Mouse (Mus musculus) right cerebral cortex, postnatal 10 days (tissue): ENCODE measurements around the gene Selenbp1.
"Not testable (repeated sequence)": the region's sequence is repeated elsewhere in the genome, so short reads cannot be mapped to it uniquely, and the experiment has no call there.

Experiments
- DNase-seq, 2 experiments: peaks; one replicate each; pipeline ENCODE4 v3.0.0; 2021; ENCODE audit warnings: low spot score in 2 of 2

Selenbp1 gene

DNA sequence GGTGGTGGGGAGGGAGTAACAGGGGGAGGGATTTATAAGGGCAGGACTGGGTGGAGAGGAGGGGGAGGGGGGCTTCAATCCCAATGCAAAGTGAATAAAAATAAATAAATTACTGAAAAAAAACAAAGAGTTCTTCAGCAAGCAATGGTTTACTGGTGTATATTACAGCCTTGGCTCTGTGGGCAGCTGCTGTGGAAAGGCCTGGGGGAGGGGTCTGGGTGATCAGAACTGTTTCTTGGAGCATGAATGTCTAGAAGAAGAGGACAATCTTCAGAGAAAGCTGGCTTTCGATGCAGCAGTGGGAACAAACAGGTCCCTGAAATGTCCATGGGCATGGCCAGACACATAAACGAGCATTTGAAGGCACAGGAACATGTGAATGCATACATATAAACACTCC, 577 bp upstream of the Selenbp1 start:
- DNase-seq, result not testable (repeated sequence)

DNA sequence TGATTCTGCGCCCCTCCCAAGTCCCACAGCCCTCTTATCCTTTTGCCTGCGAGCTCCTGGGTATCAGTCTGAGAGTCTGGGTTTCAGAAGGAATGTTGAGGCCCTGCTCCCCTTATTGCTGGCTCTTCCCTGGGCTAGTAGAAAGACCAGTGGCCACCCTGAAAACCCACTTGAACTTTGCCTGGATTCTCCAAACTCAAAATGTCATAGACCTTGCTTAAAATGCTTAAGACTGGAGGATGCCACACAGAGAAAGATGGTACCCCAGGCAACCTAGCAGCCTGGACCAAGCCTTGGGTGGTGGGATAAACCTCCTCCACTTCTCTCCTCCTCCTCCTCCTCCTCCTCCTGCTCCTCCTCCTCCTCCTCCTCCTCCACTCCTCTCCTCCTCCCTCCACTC, 748 bp downstream of the Selenbp1 start:
- DNase-seq, result not testable (repeated sequence)

DNA sequence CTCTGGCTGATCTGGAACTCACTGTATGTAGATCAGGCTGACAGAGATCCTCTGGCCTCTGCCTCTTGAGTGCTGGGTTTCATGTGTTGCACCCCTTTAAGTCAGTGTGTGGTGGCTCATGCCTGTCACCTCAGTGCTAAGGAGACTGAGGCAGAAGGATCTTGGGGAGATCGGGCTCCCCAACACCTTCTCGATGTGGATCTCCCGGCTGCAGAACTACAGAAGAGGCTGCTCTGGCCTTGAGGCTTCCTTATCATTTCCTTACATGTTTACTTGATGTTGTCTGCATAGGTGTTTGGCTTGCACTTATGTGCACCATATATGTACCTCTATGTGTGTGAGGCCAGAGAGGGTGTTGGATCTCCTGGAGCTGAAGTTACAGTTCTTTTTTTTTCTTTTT, 1.7 kb downstream of the Selenbp1 start:
- DNase-seq, result not testable (repeated sequence)

DNA sequence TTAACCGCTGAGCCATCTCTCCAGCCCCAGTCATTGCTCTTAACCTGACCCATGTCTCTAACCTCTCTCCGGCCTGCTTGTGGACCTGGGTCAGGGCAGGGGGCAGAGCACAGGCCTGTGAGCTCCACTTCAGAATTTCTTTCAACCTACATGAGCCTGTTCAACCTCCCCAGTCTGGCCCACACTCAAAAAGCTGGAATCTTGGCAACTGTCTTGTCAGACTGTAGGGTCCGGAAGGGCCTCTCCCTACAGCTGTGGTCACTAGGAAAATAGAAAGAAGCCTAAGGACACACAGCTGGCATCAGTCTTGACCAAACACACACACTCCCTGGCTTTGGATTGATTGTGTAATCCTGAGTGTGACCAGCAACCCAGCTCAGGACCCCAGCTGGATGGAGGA, 2.5 kb downstream of the Selenbp1 start:
- DNase-seq, result not testable (repeated sequence)

DNA sequence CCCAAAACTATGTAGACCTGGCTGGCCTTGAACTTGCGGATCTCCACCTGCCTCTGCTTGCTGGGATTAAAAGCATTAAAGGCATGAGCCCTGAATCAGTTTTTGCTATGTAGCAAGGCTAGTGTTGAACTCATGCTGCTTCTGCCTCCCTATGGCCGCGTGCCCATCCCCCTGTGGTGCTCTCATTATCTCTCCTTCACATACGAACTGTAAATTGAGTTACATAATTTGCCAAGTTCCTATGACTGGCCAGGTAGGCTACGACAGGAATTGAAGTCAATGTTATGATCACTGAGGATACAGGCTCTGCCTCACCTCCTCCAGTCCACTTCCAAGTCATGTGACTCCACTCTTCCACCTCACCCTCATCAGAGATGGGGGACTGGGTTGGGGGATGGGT, 3.3 kb downstream of the Selenbp1 start:
- DNase-seq, result not testable (repeated sequence)

DNA sequence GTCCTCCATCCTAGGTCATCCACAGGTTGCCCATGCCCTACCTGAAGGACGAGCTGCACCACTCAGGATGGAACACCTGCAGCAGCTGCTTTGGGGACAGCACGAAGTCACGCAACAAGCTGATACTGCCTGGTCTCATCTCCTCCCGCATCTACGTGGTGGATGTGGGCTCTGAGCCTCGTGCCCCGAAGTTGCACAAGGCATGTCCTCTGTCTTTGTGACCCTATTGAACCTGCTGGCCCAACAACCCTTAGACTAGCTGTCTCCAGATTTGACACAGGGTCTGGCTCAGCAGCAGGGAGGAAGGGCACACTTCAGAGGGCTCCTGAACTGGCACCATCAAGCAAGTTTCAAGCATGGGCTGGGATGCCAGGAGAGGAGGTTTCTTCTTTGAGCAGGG, 4.3 kb downstream of the Selenbp1 start:
- DNase-seq, result not testable (repeated sequence)

DNA sequence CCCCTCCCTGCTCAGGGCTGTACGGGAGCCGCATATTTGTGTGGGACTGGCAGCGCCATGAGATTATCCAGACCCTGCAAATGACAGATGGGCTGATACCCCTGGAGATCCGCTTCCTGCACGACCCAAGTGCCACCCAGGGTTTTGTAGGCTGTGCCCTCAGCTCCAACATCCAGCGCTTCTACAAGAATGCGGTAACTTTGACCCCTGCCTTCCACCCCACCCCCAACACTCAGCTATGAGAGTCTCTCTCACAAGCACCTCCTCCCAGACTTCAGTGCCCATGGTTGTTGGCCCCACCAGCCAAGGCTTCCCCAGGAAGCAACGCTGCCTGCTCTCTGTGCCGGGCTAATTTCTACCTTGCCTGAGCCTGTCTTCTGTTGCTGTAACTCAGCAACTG, 7.2 kb downstream of the Selenbp1 start:
- DNase-seq, result not testable (repeated sequence)

DNA sequence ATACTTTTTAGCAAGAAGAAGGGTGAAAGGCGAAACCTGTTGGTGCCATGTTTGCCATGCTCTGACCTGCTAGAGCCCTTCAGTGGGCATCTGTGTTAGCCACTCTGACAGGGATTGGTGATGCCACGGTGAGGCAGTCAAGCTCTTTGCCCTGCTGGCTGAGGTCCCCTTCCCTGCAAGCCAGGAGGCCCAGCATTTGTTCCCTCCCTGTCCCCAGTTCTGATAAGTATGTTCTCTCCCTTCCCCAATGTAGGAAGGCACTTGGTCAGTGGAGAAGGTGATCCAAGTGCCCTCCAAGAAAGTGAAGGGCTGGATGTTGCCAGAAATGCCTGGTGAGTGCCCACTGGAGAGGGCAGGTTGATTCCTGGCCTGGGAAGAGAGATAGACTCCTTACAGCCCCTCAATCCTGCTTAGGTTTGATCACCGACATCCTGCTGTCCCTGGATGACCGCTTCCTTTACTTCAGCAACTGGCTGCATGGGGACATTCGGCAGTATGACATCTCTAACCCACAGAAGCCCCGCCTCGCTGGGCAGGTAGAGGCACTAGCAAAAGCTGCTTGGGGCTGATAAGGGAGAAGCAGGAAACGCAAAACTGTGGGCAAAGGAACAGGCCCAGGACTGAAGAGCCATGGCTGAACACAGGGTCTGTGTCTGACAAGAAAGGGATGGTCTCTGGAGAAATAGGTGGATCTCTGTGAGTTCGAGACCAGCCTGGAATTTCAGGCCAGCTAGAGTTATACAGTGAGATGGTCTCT, 9.5 kb downstream of the Selenbp1 start:
- not testable (repeated sequence) for DNase-seq

DNA sequence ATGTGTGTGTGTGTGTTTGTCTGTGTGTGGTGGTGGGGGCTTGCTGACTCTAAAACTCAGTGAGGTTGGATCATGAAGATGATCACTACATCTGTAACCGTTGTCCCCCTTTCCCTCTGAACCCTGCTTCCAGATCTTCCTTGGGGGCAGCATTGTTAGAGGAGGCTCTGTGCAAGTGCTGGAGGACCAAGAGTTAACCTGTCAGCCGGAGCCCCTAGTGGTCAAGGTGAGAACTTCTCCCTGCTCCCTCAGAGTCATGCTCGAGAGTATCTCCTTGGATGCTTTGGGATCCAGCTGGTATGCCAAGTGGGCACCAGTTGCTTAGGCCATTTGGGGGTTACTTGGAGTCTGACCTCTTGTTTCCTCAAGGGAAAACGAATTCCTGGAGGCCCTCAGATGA, 10.8 kb downstream of the Selenbp1 start:
- DNase-seq, result not testable (repeated sequence)

DNA sequence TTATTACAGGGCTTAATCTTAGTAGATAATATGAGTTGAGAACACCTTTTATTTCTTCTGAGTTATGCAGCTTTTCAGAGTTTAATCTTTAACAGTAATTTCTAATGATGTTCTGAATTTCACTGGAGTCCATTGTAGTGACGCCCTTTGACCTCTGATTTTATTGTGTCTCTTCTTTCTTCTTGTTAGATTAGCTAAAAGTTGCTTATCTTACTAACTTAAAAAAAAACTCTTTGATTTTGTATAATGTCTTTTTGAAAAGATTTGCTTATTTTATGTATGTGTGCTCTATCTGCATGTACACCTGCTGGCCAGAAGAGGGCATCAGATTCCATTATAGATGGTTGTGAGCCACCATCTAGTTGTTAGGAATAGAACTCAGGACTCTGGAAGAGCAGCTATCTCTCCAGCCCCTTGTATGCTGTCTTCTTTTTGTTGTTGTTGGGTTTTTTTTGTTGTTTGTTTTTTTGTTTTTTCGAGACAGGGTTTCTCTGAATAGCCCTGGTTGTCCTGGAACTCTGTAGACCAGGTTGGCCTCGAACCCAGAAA, 15.3 kb downstream of the Selenbp1 start:
- DNase-seq, result no peak

DNA sequence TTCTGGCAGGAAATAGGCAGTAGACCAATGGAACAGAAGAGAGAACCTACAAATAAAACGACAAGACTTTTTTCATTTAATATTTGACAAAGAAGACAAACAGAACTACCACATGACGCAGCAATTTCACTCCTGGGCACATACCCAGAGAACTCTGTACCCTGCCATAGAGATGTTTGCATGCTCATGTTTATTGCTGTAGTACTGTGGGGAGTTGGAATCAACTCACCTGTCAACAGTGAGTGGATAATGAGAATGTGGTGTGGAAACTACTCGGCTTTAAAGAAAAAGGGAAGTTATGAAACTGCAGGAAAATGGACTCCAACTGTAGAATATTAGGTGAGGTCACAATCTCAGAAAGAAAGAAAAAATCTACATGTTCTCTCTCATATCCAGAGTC, 16.8 kb downstream of the Selenbp1 start:
- no peak for DNase-seq

DNA sequence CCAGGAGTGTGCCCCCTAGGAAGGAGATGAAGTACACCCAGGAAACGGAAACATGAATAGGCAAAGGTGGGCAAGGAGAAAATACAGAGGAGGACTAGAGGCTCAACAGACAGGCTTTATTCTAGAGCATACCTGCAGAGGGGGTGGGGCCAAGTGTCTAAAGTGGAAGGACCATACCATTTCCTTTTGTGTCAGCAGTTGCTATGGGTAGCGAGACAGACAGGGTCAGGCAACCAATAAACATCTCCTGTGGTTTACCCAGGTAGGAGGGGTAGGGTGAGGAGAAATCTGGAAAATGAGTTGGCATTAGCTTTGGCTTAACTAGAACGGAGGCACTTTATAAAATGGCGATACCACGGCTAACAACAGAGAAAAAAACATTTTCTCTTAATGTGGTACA, 19.9 kb downstream of the Selenbp1 start:
- peak in 1 of 2 experiments; percentile 59 for DNase-seq

DNA sequence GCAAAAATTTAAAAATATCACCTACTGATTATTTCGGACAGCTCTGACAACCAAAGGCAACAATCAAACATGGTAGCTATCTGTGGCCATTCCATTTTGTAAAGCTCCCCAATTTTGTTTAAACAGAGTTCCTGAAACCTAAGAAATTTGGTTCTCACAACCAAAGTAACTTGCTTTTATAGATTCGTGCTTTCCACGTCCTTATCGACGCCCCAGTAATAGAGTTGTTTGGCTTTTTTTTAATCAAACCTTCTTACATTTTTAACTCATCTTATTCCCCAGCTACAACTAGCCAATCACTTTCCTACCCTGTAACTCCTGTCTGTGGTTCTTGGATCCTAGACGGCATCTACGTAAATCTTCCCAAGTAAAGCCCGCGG, 20.5 kb downstream of the Selenbp1 start:
- DNase-seq, result no peak

DNA sequence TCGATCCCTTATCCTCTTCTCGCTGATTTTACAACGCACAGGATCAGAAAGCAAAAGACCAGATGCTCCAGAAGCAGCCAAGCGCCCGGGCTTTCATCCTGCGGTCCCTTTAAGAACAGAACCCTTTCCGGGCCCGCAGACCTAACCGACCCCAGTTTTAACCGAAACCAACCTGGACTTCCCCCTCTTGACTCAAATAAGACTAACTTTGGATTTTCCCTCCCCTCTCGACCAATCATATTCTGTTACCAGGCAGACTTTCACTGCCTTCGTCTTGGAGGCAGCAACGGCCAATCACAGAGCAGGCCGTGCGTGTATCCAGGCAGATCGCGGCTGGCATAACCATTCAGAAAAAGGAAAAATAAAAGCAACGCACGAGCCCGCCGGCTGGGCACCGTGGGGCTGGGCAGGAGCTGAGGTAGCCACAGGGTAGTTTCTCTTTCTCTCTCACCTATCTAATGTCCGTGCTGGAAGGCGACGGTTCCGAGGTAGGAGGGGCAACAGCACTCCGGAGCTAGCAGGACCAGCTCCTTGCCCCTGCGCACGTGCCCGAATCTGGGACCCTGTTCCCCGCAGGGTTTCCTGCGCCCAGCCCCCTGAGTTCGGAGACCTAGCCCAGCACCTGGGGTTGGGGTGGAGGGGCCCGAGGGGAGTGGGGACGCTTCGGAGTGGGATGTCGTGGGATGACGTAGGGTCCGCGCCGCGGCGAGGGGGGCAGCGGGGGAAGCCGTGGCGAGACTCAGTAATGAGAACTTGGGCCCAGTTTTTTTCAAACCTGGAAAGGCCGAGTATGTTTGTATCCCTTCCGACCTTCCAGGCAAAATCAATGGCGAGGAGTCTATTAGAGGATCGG, 21.1 kb downstream of the Selenbp1 start, which contains the start of gene Rfx5:
TSS of gene Rfx5 (plus strand) at position 312 of the 853 bp plus-strand sequence.
- DNase-seq, result peak; percentile 96 to 98

DNA sequence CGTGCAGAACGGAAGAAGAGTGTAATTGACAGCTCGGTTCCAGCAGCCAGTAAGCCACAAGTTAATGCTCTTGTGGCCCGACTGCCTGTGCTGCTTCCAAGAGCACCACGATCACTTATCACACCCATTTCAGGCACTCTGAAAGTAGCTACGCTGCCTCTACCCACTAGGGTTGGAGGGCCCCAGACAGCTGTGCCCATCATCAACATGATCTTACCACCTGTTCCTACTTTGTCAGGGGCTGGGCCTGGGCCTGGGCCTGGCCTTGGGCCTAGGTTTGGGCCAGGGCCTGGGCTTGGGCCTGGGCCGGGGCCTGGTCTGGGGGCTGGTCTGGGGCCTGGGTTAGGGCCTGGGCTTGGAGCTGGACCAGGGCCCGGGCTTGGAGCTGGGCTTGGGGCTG, 25.4 kb downstream of the Selenbp1 start:
- DNase-seq, result no peak

DNA sequence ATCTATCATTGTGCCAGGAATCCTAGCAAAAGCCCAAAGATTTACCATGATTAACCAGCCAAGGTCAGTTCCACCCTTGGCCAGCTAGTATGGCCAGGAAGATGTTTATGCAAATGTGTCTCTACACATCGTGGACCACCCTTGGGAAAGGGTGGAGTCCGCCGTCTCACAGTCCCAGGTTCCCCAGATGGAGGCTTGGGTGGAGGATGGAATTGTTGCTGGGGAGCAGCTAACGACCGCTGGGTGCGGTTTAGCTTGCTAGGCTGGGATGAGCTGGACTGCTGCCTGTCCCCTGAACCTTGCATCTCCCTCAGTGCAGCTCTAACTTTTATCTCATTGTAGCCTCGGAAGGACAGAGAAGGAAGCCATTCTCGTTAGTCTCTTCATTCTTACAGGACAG, 27.0 kb downstream of the Selenbp1 start:
- no peak for DNase-seq

DNA sequence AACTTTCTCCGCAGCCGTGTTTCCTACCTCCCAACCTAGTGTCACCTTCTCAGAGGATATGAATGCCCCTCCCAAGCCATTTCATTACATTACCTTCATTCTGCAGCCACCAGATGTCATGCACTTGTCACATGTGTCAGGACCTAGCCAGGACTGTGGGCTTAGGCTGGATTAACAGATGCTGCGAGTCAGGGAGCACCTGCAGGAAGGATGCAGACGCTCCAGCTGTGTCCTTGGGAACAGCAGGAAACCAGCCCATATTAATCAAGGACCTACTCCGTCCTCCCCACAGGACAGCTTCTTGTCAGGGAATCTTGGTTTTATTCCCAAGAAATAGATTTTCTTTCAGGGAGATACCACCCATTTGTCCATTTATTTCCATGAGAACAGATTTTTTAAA, 27.5 kb downstream of the Selenbp1 start:
- no peak for DNase-seq

DNA sequence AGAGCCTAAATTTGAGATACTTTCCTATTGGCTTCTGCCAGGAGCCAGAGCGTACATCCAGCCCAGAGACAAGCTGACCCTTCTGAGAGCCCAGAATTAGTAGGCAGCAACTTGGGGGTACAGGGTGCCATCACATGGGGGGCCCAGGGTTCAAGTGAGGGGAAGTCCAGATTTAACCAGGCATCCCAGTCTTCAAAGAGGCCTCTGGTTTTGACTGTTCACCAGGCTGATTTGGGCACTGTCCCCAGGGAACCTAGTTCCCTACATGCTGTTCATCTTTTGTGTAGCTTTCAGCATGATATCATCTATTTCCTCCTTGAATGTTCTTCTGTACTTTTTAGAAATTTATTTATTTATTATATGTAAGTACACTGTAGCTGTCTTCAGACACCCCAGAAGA, 32.1 kb downstream of the Selenbp1 start:
- DNase-seq, result no peak

DNA sequence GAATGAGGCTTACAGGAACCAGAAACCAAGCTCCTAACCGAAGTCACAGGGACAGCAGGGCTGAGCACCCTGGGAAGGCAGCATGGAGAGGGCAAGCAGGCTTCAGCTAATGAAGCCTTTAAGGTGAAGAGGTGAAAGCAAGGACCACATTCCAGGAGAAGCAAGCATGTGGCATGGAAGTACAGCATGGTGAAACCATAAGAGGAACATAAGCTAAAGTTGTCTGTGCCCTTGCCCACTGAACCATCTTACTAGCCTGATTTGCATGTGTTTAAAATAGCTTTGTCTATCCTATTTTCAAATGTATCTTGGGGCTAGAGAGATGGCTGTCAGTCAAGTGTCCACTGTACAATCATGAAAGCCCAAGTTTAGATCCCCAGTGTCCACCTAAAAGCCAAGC, 33.0 kb downstream of the Selenbp1 start:
- DNase-seq, result no peak

DNA sequence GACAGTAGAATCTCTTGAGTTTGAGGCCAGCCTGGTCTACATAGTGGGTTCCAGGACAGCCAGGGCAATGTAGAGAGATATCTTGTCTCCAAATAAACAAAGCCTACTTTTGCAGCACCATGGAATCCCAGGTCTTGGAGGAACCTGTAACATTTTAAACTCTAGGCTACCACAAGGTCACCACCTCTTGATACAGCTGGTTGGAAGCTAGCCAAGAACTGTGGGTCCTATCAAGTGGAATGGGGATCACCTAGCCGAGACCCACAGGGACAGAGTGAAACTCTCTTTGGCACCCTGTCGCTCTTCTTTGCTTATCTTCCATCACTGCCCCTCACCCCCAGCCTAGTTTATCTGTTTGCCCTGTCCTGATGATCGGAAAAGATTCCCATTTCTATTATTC, 39.7 kb downstream of the Selenbp1 start:
- DNase-seq, result no peak

DNA sequence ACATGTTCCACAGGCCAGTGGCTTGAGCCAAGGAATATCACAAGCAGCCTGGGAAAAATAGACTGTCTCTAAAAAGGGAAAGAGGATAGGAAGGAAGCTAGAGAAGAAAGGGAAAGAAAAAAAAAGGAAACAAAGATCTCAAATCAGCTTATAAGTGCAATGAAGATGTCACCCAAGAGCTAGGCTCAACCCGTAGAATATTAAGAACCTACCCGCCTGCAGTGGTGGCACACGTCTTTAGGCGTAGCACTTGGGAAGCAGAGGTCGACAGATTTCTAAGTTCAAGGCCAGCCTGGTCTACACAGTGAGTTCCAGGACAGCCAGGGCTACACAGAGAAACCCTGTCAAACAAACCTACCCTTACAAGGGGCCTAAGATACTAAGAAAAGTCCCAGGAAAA, 40.8 kb downstream of the Selenbp1 start:
- DNase-seq, result no peak

DNA sequence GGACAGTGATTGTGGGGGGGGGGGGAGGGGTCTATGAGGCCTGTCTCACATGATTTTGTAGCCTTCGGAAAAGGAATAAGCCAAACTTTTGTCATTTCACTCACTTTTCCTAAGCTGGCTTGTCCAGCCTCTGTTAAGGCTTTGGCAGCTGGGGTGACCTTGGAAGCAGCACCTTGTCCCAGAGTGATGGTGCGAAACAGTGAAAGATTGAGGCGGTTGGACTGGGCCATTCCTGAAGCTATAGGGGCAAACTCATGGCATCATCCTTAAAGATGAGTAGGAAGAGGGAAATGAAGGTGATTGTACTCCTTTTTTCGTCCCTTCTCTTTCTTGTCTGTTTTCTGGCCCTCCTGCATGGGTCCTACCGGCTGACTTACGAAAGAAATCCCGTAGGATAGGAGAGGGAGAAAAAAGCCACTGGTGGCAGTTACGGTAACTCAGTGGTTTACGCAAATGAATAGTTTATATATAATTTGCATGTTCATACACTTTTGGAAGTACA, 41.2 kb downstream of the Selenbp1 start:
- no peak for DNase-seq
